Mouse (Mus musculus): ENCODE measurements at regions not wholly inside any gene's neighbourhood (a gene's known extent, or its start where the extent isn't known, plus 50 kb on each side); places are given as distances from the start of the nearest gene placed in this dataset.

- Histone ChIP-seq H3K27me3 (ENCODE audit: control insufficient read depth, insufficient read depth, low read length) (no peaks in the 10 kb centered on the region), H3K4me1 (ENCODE audit: control insufficient read depth, insufficient read depth, low read length) (no peaks in the 10 kb centered on the region), H3K4me3 (replicated peaks; ENCODE audit: insufficient read depth, low read depth, low read length) (no peak overlapping the region), H3K27ac (ENCODE audit: insufficient read depth, low read length) (no peak overlapping the region)
- DNase-seq, result no peak
- TF ChIP-seq CTCF (IDR thresholded peaks at IDR 0.05; ENCODE audit: borderline replicate concordance, insufficient read depth, low read depth, low read length) (no peak), POLR2A (IDR thresholded peaks at IDR 0.05; ENCODE audit: borderline replicate concordance, insufficient read depth, low read length) (no peak)
- 47% methylated on average over 5 of the region's 5 CpGs for WGBS
Measured at GRCm38 (mm10) chr5:64490445-64490950, 312.7 kb upstream of the Klf3 start.

- Histone ChIP-seq H3K4me1 (ENCODE audit: control insufficient read depth, insufficient read depth, low read length) (no peaks in the 10 kb centered on the region), H3K27ac (ENCODE audit: insufficient read depth, low read length) (no peak overlapping the region), H3K27me3 (ENCODE audit: control insufficient read depth, insufficient read depth, low read length) (no peaks in the 10 kb centered on the region), H3K4me3 (replicated peaks; ENCODE audit: insufficient read depth, low read depth, low read length) (no peak overlapping the region)
- 89% methylated on average over 4 of the region's 4 CpGs for WGBS
- no peak for DNase-seq
- TF ChIP-seq CTCF (IDR thresholded peaks at IDR 0.05; ENCODE audit: borderline replicate concordance, insufficient read depth, low read depth, low read length) (no peak), POLR2A (IDR thresholded peaks at IDR 0.05; ENCODE audit: borderline replicate concordance, insufficient read depth, low read length) (no peak)
Measured at GRCm38 (mm10) chr5:64494429-64494828, 308.8 kb upstream of the Klf3 start.

GRCm38 (mm10) chr5:64496853-64497252 is 306.3 kb upstream of the Klf3 start:
- TF ChIP-seq CTCF (IDR thresholded peaks at IDR 0.05; ENCODE audit: borderline replicate concordance, insufficient read depth, low read depth, low read length) (no peak), POLR2A (IDR thresholded peaks at IDR 0.05; ENCODE audit: borderline replicate concordance, insufficient read depth, low read length) (no peak)
- no peaks in the 10 kb centered on the region for H3K4me1 ChIP-seq (ENCODE audit: control insufficient read depth, insufficient read depth, low read length)
- DNase-seq, result no peak
- 89% methylated on average over 4 of the region's 4 CpGs for WGBS
- H3K4me3 ChIP-seq (replicated peaks; ENCODE audit: insufficient read depth, low read depth, low read length), result no peak overlapping the region
- no peak overlapping the region for H3K27ac ChIP-seq (ENCODE audit: insufficient read depth, low read length)
- no peaks in the 10 kb centered on the region for H3K27me3 ChIP-seq (ENCODE audit: control insufficient read depth, insufficient read depth, low read length)

GRCm38 (mm10) chr5:64498431-64498830 is 304.8 kb upstream of the Klf3 start:
- Histone ChIP-seq H3K27ac (ENCODE audit: insufficient read depth, low read length) (no peak overlapping the region), H3K4me1 (ENCODE audit: control insufficient read depth, insufficient read depth, low read length) (no peaks in the 10 kb centered on the region), H3K4me3 (replicated peaks; ENCODE audit: insufficient read depth, low read depth, low read length) (no peak overlapping the region), H3K27me3 (ENCODE audit: control insufficient read depth, insufficient read depth, low read length) (no peaks in the 10 kb centered on the region)
- no peak for DNase-seq
- TF ChIP-seq POLR2A (IDR thresholded peaks at IDR 0.05; ENCODE audit: borderline replicate concordance, insufficient read depth, low read length) (no peak), CTCF (IDR thresholded peaks at IDR 0.05; ENCODE audit: borderline replicate concordance, insufficient read depth, low read depth, low read length) (no peak)
- WGBS, result 96% methylated on average over 5 of the region's 5 CpGs

- 97% methylated on average over 3 of the region's 3 CpGs for WGBS
- no peak overlapping the region for H3K4me3 ChIP-seq (replicated peaks; ENCODE audit: insufficient read depth, low read depth, low read length)
- no peaks in the 10 kb centered on the region for H3K27me3 ChIP-seq (ENCODE audit: control insufficient read depth, insufficient read depth, low read length)
- no peak overlapping the region for H3K27ac ChIP-seq (ENCODE audit: insufficient read depth, low read length)
- no peak for DNase-seq
- H3K4me1 ChIP-seq (ENCODE audit: control insufficient read depth, insufficient read depth, low read length), result no peaks in the 10 kb centered on the region
- no peak for TF ChIP-seq CTCF (IDR thresholded peaks at IDR 0.05; ENCODE audit: borderline replicate concordance, insufficient read depth, low read depth, low read length)
- no peak for TF ChIP-seq POLR2A (IDR thresholded peaks at IDR 0.05; ENCODE audit: borderline replicate concordance, insufficient read depth, low read length)
Measured at GRCm38 (mm10) chr5:64499131-64499530, 304.1 kb upstream of the Klf3 start.

GRCm38 (mm10) chr5:64500413-64500812 is 302.8 kb upstream of the Klf3 start:
- no peak overlapping the region for H3K4me3 ChIP-seq (replicated peaks; ENCODE audit: insufficient read depth, low read depth, low read length)
- 87% methylated on average over 8 of the region's 8 CpGs for WGBS
- no peak for DNase-seq
- TF ChIP-seq CTCF (IDR thresholded peaks at IDR 0.05; ENCODE audit: borderline replicate concordance, insufficient read depth, low read depth, low read length) (no peak), POLR2A (IDR thresholded peaks at IDR 0.05; ENCODE audit: borderline replicate concordance, insufficient read depth, low read length) (no peak)
- no peaks in the 10 kb centered on the region for H3K27me3 ChIP-seq (ENCODE audit: control insufficient read depth, insufficient read depth, low read length)
- H3K4me1 ChIP-seq (ENCODE audit: control insufficient read depth, insufficient read depth, low read length), result no peaks in the 10 kb centered on the region
- H3K27ac ChIP-seq (ENCODE audit: insufficient read depth, low read length), result no peak overlapping the region

- Histone ChIP-seq H3K27me3 (ENCODE audit: control insufficient read depth, insufficient read depth, low read length) (no peaks in the 10 kb centered on the region), H3K4me1 (ENCODE audit: control insufficient read depth, insufficient read depth, low read length) (no peaks in the 10 kb centered on the region), H3K4me3 (replicated peaks; ENCODE audit: insufficient read depth, low read depth, low read length) (no peak overlapping the region), H3K27ac (ENCODE audit: insufficient read depth, low read length) (no peak overlapping the region)
- no peak for TF ChIP-seq POLR2A (IDR thresholded peaks at IDR 0.05; ENCODE audit: borderline replicate concordance, insufficient read depth, low read length)
- no peak for TF ChIP-seq CTCF (IDR thresholded peaks at IDR 0.05; ENCODE audit: borderline replicate concordance, insufficient read depth, low read depth, low read length)
- DNase-seq, result no peak
- WGBS, result 65% methylated on average over 4 of the region's 4 CpGs
Measured at GRCm38 (mm10) chr5:64500866-64501265, 302.3 kb upstream of the Klf3 start.

GRCm38 (mm10) chr5:64501746-64502145 is 301.4 kb upstream of the Klf3 start:
- 69% methylated on average over 5 of the region's 5 CpGs for WGBS
- DNase-seq, result no peak
- H3K27me3 ChIP-seq (ENCODE audit: control insufficient read depth, insufficient read depth, low read length), result no peaks in the 10 kb centered on the region
- TF ChIP-seq POLR2A (IDR thresholded peaks at IDR 0.05; ENCODE audit: borderline replicate concordance, insufficient read depth, low read length) (no peak), CTCF (IDR thresholded peaks at IDR 0.05; ENCODE audit: borderline replicate concordance, insufficient read depth, low read depth, low read length) (no peak)
- H3K27ac ChIP-seq (ENCODE audit: insufficient read depth, low read length), result no peak overlapping the region
- H3K4me1 ChIP-seq (ENCODE audit: control insufficient read depth, insufficient read depth, low read length), result no peaks in the 10 kb centered on the region; the same call in 1 of the 2 replicates
- no peak overlapping the region for H3K4me3 ChIP-seq (replicated peaks; ENCODE audit: insufficient read depth, low read depth, low read length)
